Mouse (Mus musculus) monocyte, adult 2 months (primary cell): ENCODE results near the gene P2ry14.
"Not testable (repeated sequence)": the region's sequence is repeated elsewhere in the genome, so short reads cannot be mapped to it uniquely, and the experiment has no call there.

Experiments
- DNase-seq, 2 experiments: peaks; one replicate each; pipeline ENCODE4 v3.0.0; 2022; ENCODE audit warnings: low spot score in 2 of 2, low read depth in 1 of 2

The P2ry14 gene

GRCm38 (mm10) chr3:59145194-59145593 is 8.2 kb downstream of the P2ry14 start:
- no peak for DNase-seq

GRCm38 (mm10) chr3:59141507-59142305 is 11.7 kb downstream of the P2ry14 start:
- no peak for DNase-seq

DNA sequence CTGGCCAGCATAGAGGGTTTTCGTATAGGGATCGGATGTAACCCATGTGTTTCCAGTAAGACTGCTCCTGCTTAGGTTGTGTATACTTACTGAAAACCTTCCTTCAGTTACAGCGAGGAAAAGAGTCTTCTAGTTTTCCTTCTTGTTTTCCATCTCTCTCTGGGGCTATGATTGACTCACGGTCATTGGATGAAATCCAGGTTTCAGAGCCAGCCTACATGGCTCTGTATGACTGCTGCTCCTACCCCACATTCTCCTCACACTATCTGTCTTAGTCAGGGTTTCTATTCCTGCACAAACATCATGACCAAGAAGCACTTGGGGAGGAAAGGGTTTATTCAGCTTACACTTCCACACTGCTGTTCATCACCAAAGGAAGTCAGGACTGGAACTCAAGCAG is 12.5 kb downstream of the P2ry14 start:
- DNase-seq: not testable (repeated sequence)

GRCm38 (mm10) chr3:59140115-59140514 is 13.3 kb downstream of the P2ry14 start:
- DNase-seq: no peak

DNA sequence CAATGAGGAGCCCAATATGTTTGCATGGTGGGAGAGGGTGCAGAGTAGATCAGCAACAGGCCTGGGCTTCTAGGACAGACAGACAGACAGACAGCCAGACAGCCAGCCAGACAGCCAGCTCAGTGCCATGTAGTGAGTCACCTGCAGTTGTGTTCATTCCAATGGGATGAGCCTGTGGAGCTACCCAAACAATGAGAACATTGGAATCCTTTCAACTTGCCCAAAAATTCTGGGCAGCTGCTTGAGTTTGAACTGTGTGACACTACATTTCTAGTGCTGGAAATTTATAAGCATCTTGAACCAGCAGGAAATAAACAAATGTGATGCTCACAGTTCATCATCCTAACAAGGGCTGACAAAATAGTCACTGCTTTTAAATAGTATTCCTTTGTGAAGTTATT is 13.8 kb downstream of the P2ry14 start:
- no peak for DNase-seq

DNA sequence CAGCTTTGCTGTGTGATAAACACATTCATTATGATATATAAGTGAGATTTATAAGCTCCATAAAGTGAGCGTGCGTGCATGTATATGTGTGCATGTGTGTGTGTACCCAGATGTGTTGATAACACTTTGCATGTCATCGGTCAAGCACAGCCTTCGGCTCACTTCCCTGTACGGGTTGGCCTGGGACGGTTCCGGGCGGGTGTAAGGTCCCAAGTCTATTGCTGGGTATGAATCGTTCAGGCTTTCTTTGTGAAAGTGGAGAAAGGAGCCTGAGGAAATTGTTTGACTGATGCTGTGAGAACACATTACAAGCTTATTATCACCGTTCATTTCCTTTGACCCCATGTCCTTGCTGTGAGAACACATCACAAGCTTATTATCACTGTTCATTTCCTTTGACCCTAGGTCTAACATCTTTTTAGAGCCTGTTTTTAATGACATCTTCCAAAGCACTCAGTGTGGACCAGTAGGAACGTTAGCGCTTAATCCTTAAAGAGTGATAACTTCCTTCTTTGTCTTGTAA is 14.4 kb downstream of the P2ry14 start:
- DNase-seq: no peak

DNA sequence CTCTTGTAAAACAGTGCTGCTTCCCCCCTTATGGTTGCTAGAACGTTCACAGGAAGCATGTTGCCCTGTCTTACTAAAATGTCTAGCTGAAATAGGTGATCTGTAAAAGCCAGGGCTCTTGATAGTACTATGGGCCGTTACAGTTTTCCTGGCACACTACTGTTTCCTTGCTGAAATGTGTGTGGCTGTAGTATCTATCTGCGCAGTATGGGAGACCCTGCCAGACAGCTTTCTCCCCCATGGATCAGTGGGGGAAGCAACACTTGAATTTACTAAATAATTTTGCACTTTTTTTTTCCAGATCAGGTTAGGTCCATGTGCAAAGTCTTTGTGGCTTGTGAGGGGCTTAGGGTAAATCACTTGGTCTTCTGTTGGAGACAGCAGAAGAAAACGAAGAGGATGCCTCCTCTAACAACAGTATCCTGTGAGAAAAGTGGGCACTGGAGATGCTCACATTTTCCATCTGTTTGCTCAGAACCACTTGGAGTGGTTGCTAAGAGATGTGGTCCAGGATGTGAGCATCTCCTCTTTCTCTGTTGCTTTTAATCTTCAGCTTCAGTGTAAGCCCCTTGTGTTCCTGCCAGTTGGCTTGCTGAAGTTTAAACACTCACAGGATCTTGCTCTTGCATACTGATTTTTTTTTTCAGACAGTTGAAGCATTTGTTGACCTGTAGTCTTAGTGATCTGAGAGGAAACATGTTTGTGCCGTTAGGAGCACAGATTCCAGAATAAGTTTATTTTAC is 17.3 kb downstream of the P2ry14 start:
- no peak for DNase-seq

- no peak for DNase-seq
These were observed 20.2 kb downstream of the P2ry14 start for GRCm38 (mm10) chr3:59133189-59133588.

GRCm38 (mm10) chr3:59131966-59132365 is 21.5 kb downstream of the P2ry14 start:
- DNase-seq: no peak

- DNase-seq: no peak
These were observed 22.3 kb downstream of the P2ry14 start for GRCm38 (mm10) chr3:59131081-59131480.

DNA sequence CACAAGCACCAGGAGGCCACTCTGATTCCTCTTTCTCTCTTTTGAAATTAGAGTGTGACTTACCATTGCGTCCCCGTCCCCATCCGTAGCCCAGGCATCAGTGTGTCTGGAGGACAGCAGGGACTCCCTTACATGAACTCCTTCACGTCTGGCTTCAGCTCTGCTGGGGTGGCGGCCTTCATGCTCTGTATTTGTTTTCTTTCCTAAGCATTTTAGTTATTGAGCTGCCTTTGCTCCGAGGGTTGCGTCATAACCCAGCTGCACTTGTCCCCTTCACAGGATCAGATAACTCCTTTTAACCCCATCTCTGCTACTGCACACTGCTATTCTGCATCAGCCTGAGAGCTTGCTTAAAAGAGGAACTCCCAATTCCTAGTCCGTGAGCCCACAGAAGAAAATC is 23.0 kb downstream of the P2ry14 start:
- DNase-seq: no peak

DNA sequence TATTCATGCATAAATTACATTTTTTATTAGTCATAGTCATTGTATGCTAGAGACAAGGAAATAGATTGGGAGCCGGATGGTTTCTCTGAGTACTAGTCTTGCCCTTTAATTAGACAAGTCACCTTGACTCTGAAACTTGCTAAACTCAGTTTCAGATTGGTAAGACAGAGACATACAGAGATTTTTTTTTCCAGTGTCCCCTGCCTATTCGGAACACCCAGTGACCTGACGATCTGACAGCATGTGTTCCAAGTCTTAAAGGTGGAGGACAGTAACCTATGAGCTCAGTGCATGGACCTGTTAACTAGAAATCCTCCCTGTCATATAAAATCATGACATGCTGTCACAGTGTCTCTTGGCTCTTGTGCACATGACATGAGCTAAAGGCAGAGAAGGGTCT is 23.9 kb downstream of the P2ry14 start:
- DNase-seq: no peak

DNA sequence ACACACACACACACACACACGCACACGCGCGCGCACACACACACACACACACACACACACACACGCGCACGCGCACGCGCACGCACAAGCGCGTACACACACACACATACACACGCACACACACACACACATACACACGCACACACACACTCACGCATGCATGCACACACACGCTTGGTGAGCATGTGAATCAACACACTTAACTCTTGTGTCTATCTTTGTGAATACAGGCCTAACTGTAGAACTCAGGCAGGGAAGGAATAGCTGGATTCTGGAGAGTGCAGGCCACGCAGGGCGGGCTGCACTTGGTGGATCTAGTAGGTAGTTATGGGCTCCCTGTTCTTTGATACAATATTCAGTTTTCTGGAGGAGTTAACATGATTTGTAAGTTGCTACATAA is 24.7 kb downstream of the P2ry14 start:
- DNase-seq: no peak

DNA sequence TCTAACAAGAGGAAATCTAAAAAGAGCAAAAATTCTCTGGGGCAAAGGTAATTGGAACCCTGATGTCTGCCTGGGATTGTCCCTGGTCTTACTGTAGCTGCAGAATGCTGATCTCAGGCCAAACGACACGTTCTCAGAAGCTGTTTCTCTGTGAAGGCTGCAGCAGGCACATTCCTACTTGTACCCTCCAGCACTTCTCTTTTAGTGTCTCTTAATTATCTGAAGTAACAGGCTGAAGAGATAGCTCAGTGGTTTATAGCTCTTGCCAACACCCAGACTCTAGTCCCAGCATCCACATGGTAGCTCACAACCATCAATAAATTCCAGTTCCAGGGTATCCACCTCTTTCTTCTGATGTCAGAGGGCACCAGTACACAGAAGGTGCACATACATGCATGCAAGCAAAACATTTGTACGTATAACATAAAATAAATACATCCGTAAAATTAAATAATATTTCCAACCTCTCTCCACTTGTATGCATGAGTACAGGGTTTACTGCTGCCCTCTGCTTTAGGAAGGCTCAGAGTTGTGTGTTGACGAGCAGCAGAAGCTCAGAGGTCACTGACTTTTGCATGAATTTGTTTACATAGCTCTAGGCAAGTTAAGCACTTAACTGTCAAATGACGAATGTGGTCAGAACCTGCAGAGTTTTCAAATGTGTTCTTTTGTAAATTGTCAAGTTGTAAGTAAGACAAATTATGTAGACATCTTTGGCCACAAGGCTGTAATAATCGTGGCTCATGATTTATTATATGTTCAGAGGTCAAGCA is 27.4 kb downstream of the P2ry14 start:
- DNase-seq: no peak

GRCm38 (mm10) chr3:59125022-59125421 is 28.4 kb downstream of the P2ry14 start:
- no peak for DNase-seq

DNA sequence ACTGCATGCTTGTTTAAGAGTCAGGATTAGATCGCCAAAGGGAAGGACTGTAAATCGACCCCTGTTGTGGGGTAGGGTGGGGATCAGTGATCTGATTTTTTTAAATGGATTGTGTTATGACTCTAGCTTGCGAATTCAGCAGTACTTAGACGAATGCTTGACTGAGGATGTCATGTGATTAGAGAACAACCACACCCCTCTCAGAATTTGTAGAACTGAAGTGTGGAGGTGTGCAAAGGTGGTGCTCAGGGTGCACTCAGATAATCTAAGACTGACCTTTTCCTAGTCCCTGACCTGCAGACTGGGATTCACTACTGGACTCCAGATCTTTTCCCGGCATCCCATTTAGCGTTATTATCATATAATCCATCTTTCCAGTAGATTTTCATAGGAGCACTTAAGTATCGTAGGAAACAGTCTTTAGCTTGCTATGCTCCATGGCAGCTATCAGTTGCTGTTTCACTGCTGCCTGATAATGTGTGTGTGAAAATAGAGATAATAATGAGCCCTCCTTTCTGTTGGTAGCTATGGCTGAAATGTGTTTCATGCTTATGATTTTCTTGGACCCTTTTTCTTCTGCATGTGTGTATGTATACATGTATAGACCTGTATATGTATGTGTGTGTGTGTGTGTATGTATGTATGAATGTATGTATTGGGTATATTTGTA is 31.5 kb downstream of the P2ry14 start:
- DNase-seq: no peak

DNA sequence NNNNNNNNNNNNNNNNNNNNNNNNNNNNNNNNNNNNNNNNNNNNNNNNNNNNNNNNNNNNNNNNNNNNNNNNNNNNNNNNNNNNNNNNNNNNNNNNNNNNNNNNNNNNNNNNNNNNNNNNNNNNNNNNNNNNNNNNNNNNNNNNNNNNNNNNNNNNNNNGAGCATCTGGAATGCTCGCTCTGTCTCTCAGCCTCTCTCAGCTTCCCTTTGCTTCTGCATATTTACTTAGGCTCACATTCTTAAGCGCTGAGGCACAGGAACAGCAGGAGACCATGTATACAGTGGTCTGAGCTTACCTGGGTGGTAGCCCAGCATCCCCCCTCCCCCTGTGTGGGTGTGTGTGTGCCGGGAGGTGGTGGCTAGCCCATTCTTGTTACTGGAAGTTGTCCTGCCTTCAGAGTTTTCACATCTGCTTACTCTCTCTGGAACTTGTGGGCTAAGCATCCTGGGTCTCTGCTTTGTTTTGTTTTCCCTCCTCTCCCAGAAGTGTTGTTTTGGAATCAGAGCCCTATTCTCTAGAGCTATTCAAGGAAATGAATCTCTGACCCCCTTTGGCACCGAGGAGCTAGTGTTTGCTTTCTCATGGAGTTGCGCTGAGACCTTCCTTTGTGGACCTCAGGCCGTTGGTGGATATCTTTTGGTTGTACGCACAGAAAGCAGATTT is 32.2 kb downstream of the P2ry14 start:
- no peak for DNase-seq

DNA sequence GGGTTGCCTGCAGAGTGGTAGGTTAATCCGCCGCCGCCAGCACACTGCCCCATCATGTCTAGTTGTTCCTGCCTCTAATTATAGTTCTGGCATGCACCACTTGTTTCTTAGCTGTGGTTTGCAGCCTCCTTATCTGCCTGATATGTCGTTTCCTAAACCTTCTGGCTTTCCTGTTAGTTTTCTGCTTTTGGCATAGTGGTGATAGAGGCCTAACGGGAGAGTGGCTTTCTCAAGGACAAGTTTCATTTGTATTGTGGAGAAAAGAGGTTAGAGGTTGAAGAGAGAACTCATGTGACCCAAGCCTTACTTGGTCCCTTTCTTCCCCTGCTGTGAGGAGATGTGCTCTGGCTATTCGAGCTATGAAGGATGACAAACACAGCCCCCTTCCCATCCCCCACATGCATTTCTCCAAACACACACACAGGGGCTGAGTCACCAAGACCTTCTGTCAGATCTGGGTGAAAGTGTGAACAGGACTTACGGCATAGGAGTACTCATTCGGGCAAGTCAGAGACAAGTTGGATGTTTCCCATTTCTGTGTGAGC is 39.4 kb downstream of the P2ry14 start:
- no peak for DNase-seq

DNA sequence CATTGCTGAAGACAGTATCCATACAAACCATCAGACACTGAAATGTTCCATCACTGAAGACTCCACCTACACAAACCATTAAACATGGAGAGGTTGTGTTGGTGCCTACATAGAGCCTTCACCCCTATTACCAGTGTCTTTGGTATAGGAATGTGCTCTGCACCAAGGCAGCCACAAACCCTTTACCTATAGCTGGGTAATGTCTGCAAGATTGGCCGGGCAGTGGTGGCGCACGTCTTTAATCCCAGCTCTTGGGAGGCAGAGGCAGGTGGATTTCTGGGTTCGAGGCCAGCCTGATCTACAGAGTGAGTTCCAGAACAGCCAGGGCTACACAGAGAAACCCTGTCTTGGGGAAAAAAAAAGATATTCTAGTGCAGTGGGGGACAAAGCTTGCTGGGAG is 40.1 kb downstream of the P2ry14 start:
- DNase-seq: not testable (repeated sequence)

DNA sequence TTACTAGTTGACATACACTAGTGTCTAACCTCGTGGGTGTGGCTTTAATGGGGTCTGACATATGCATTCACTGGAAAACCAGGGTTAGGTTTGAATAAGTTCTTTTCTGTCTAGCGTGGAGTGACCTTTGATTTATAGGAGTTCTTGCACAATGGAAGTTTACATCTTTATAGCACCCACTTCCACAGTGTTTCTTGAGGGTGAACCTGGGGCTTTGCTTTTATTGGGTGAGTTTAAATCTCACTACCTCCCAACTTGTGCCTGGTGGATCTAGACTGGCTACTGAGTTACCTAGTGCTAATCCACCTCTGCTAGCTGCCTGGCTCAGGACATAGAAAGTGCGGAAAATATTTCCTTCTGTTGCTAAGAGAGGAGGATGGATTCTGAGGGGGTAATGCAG is 41.5 kb downstream of the P2ry14 start:
- DNase-seq: no peak
